Mouse (Mus musculus): ENCODE data around the gene Usp10.

Gene Usp10

DNA sequence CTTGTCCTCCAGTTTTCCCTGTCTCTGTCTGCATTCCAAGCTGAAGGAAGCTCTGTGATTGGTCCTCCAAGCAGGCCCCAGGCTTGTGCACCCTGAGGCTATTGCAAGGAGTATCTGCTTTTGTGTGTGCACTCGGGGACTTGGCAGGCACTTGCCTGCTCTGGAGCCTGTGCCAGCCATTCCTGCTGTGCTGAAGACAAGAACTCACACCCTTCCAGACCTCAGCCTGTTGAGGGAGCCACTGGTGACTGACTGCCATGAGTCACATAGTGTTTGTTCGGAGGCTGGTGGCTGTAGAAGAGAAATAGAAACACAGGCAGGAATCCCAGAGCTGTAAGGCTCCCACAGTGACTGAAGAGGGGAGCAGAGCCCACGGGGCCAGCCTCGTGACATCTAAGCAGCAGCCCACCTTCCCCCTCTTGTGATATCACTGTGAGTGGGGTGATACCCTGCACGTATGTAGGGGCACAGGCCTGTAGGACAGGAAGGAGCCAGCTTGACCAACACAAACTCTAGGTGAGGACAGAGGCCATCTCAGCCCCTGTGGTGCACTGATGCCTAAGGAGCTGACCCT, 50.5 kb downstream of the Usp10 start:
- peak; percentile 93 for DNase-seq (ENCODE audit: low read depth, low spot score)

DNA sequence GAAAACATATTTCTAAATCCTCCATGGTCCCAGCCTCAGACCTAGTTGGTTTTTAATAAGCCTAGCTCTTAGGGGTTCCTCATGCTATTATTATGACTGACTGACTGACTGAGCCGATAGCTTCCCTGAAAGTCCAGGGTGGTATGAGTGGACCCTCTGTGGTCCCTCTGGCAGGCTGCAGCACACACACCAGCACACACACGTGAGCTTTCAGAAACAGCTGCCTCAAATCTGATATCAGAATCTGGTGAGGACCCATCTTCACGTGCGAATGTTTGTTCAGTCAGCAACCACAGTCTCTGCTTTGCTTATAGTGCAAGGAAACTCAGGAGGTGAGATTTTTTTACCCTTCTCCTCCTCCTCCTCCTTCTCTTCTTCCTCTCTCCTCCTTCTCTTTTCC, 54.7 kb downstream of the Usp10 start:
- no peak for DNase-seq (ENCODE audit: low read depth, low spot score)

DNA sequence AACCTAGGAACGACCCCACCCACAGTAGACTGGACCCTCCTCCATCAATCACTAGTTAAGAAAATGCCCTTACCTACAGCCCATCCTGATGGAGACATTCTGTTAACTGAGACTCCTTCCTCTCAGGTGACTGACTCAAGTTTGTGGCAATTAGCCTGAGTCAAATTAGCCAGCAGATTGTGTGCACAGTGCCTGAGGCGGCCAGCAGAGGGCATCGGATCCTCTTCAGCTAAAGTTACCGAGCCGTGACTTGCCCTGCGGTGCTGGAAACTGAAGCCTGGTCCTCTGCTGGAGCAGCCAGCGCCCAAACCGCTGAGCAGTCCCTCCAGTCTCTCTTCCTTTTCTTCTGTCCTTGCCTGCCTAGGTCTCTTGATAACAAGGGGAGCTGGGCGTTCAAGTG, 57.3 kb downstream of the Usp10 start:
- no peak for DNase-seq (ENCODE audit: low read depth, low spot score)

DNA sequence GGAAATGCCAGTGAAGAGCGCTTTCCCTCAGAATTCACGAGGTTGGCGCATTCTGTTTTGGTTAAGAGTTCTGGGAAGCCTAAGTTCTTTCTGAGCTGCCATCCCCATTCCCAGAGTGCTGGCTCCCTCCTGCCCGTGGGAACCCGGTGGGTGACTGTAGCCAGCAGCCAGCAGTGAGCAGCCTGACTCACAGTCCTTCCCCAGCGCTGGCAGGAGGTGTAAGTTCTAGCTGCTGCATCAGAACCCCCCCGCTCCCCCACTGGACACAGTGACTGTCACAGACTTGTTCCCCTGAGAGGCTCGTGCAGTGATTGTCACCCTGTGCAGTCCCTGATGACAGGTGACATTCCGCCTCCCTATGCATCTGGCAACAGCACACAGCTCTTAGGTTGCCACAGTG, 60.0 kb downstream of the Usp10 start:
- peak; percentile 72 for DNase-seq (ENCODE audit: low read depth, low spot score)

DNA sequence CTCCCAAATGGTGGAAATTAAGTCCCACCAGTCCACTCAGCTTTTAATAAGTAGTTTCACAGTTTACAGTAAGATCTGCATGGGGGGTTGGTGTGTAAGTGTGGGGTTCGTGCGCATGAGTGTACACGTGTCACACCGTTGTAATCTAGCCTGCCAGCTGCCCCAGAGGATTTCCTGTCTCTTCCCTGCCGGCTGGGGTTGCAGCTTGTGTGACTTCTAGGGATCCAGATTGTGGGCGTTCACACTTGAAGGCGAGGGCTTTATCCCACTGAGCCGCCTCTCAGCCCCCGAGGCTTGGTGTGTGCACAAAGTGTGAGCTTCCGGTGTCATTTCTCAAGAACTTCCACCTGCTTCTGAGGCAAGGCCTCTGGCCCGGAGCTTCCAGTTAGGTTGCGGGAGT, 62.4 kb downstream of the Usp10 start:
- no peak for DNase-seq (ENCODE audit: low read depth, low spot score)

DNA sequence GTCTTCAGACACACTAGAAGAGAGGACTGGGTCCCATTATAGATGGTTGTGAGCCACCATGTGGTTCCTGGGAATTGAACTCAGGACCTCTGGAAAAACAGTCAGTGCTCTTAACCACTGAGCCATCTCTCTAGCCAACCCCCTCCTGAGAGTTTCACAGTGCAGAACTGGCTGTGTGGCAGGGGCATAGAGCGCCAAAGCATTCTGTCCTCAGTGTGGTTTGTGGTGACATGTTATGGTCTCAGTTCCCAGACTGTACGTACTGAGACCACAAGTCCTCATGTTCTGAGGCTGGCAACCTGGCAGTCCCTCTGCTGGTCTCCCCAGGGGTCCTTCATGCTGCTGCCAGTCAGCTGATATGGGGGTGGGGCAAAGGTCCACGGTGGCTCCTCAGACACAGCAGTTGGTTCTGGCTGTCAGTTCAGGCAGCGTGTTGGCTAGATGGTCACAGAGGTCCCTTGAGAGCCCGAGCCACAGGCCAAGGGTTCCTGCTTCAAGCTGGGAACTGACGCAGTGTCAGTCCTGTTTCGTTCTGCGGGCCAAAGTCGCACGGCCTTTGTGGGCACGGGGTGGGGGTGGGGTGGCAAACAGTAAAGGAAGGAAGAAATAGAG, 68.7 kb downstream of the Usp10 start:
- DNase-seq (ENCODE audit: low read depth, low spot score): no peak

DNA sequence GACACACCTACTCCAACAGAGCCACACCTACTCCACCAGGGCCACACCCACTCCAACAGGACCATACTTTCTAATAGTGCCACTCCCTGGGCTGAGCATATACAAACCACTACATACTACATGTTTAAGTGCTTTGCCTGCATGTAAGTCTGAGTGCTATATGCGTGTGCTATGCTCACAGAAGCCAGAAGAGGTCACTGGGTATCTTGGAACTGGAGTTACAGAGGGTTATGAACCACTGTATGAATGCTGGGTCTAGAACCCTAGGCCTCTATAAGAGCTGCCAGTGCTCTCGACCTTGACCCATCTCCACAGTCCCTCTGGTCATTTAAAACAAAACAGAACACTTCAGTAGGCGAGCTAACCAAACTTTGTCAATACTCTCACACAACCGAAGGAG, 71.1 kb downstream of the Usp10 start:
- no peak for DNase-seq (ENCODE audit: low read depth, low spot score)

DNA sequence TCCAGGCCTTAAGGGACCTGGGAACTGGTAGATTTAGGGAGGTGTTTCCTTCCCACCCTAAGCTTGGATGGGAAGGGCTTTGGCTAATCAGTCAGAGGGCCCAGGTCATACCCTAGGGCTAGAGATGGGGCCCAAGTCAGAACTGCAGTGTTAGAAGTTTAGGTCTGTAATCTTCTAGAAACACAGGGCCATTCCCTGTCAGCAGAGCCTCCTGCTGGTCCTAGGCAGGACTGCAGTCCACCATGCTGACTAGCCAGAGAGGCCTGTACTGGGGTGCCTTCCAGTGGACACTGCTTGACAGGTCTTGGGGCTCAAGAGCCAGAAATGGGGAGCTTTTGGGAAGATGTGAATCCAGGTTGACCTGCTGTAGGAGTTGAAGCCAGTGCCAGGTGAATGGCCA, 73.9 kb downstream of the Usp10 start:
- DNase-seq (ENCODE audit: low read depth, low spot score): no peak

DNA sequence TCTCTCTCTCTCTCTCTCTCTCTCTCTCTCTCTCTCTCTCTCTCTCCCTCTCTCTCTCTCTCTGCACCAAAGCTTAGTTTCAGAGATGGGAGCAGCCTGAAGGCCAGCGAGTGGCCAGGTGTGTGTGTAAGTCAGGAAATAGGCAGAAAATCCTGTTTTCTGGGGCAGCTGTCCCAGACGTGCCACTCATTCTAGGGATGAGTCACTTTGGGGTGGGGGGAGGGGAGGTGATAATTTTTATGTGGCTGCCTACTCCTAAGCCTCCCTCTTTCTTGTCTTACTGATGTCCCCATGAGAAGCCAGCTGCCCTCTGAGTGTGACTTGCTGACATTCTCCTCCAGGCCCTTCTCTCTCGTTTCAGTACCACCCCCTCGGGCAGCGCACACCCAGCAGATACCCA, 76.0 kb downstream of the Usp10 start:
- DNase-seq (ENCODE audit: low read depth, low spot score): peak; percentile 29

DNA sequence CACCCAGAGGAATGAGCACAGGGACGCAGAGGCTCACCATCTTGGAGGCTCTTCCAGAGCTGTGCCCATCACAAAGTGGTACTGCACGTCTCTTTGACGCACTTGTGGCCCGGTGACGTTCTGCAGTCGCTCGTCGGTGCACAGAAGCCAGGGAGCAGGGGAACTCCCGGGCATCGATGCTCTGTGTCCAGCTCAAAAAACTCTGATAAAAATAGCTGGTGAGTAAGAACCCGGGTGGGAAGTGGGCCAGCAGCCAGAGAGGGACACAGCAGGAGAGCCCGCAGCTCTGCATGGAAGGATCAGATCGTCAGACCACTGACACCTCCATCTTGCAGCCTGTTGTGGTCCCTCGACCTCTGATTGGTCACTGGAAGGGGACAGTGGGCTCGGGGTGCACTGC, 77.9 kb downstream of the Usp10 start:
- DNase-seq (ENCODE audit: low read depth, low spot score): peak; percentile 45

DNA sequence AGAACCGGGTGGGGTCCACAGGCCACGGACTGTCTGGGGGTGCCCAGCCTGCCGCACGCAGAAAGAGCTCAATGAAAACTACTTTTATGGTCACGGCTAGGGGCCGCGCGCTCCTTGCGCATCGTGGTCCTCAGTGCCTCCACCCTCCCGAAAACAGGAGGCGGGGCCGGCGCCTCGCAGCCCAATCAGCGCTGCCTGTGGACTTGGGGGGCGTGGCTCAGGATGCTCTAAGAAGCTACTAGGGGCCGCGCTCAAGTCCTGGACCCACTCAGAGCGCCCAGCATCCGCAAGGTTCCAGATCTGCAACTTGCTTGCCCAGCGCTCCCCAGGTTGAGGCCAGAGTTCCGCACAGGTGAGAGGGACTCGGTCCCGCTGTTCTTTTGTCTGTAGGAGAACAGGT, 82.1 kb downstream of the Usp10 start, which contains the start of gene Crispld2:
Crispld2 (plus strand) TSS at position 190 of the 400 bp plus-strand sequence.
- DNase-seq (ENCODE audit: low read depth, low spot score): peak; percentile 62

DNA sequence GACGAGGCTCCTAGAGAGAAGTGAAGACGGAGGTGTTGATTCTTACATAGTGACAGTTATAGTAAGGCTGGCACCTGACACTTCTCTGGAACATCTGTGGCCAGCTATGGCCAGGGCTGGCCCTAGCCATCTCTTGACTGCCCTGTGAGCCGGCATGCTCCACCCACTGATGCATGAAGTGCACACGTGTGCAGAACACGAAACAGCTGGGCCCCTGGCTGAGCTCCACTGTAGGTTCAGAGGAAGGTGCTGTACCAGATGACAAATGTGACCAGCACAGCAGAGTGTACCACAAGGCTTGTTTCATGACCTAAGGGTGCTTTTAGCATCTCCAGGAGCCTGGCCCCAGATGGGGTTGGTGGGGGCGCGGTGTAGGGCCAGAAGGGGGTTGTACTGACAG, 84.0 kb downstream of the Usp10 start:
- DNase-seq (ENCODE audit: low read depth, low spot score): no peak

DNA sequence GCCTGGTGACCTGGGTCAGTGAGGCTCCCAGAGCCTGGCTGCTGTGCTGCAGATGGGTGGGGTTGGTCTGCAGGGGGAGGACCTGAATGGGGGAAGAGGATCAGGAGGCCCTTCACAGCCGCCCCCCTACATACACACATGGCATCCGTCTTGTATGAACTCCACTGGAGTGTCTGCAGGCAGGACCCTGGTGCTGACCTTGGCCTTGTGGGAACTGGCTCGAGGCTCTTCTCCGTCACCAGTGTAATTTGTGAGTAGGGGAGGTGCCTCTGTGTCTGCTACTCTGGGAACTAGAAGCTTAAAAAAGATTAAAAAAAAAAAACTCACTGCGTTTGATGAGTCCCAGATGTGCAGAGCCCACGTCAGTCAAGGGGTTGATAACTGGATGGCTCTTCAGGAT, 84.4 kb downstream of the Usp10 start:
- no peak for DNase-seq (ENCODE audit: low read depth, low spot score)

DNA sequence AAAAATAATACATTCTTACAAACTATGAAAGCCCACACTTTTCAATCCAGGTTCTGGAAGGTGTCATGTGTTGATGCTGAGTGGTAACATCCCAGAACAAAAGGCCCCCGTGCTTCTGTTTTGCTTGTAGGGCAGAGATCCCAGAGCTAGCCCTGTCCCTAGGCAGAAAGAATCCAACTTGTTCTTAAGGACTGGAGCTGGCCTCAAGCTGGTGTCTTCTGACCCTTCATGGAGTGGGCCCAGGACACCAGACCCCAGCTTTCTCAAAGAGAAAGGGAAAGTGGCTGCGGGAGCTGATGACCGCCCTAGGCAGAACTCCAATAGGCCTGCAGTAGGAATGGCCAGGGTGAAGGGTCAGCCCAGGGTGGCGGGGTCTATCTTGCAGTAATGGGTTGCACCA, 87.1 kb downstream of the Usp10 start:
- no peak for DNase-seq (ENCODE audit: low read depth, low spot score)

DNA sequence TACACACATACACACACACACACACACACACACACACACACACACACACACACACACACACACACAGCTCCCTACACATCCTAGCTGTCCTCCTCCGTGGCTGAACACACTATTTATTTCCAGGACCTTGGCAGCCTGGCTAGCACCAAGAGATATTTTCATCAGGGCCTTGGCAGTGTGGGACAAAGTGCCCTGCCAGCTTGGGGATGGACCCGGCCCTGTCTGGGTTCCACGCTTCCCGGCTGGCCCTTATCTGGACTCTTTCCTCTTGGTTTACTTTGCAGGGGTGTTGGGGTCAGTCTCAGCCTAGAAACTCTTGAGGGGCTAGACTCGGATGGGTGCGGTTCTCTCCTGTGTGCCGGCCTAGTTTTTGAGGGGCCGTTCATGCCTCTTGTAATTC, 90.3 kb downstream of the Usp10 start:
- DNase-seq (ENCODE audit: low read depth, low spot score): no peak

DNA sequence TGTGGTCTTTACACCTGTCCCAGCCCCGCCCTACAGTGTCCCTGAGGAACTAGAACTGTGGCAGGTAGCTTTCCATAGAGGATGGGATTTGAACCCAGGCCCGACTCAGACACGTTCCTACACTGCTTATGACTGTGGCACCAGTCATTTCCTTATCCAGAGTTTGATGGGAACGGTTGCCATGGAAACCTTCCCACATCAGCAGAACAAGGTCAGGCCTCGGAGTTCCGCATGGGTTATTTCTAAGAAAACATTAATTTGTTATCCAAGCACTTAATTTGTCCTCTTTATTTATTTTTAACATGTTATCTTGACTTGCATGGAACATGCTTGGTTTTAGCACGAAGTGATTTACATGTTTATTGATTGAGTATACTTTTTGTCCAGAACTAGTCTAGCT, 91.6 kb downstream of the Usp10 start:
- DNase-seq (ENCODE audit: low read depth, low spot score): peak; percentile 33

DNA sequence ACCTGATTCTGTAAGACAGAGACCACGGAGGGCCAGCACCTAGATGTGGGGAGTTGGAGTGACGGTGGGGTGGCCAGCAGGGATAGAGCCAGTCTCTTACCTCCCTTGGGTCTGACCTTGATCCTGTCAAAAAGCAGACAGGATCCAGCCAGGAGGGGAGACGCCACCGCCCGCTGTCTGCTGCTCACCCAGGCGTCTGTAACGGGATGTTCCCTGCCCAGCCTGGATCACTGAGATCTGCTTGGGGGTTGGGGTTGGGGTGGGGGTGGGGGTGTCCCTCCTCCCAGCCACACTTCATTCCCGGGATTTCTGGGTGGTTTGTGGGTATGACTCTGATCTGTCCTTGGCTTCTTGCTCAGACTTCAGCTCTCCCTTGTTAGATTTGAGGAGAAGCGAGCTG, 92.2 kb downstream of the Usp10 start:
- no peak for DNase-seq (ENCODE audit: low read depth, low spot score)

DNA sequence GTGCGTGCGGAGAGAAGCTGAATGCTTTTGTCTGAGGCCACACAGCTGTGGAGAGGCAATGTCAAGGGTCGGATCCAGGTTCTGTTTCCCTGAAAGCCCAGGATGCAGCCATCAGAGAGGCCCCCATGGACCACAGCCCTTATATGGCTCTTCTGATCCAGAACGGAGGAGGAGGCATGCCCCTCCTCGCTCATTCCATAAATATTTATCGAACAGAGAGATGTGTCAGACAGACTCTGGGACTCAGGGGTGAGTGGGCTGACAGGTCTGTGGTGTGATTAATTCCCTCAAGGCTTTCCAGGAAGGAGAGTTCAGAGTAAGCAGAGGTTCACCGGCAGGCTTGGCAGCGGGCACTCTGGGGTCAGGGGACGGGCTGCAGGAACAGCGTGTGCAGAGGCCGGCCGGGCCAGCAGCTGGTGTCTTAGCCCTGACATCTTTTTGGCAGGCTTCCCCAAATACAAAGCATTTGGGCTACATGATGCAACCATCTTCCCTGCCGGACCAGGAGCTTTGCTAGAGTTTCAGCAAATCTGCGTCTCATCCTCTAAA, 94.1 kb downstream of the Usp10 start:
- DNase-seq (ENCODE audit: low read depth, low spot score): peak; percentile 30

DNA sequence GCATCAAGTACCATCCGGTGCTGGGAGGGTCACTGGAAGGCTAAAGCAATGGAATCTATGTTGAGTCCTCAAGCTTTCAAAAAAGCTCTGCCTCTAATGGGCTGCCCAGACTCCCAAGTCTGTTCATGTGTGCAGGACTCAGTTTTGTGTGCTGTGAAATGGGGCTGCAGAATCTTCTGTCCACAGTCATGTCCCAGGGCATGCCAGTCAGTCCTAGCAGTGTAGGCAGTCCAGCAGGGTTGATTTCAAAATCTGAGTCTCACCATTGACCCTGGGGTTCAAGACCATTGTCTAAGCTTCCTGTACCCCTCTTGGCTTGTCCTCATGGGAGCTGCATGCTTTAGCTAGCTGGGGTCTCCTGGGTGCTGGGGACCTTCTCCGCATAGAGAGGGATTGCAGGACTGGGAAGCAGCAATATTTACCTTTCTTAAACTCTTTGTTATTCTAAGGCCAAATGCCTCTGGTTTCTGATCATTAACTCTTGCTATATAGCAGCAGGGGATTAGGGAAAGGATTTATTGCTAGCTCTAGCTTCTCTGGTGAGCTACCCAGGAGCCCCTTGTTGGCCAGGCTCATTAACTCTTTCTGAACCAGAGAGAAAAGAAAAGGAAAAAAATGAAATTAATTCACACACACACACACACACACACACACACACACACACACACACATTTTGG, 94.7 kb downstream of the Usp10 start:
- DNase-seq (ENCODE audit: low read depth, low spot score): no peak

DNA sequence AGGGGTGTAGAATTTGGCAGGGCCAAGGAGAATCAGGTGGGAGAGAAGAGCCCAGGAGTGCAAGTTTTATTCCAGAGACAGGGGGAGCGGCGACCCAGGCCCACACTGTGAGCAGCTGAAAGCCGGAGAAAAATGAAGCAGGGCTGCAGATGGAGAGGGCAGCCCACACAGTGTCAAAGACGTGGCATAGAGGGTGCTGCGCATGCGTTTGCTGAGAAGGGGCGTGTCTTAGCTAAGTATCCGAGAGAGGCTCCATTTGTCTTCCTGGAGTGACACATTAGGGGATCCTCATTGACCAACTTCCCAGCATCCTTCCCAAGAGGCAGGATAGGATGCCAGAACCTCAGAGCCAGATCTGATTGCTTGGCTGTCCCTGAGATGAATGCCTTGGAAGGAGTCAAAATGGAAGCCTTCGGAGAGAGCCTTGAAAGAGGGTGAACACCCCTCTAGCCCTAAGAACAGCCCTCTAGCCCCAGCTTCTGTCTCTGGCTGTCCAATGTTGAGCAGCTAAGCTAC, 96.5 kb downstream of the Usp10 start:
- DNase-seq (ENCODE audit: low read depth, low spot score): no peak

Measured in brain, adult 2 months (tissue).